8 mouse cellular contexts compared by ENCODE assay signal in genomic region chr16:96468698-96469097, GRCm38 (mm10). TPM values are rescaled to one million over a fixed set of nuclear protein-coding genes. Genes with fewer than 3 reads are reported as not detected.
A peak's percentile ranks its signal among the peaks of the same experiment; 100 is the strongest.
DNase-seq lines count a peak whose midpoint lies in the region; ATAC-seq lines count a peak whose summit lies in the region.
"Had no signal": no experiment of that assay in that cellular context is flagged by ENCODE, and none has a peak within 500 bp of the region (broad histone marks: within the 10 kb centered on the region; RNA-seq: fewer than 3 reads in every experiment).

No protein-coding gene starts in this region.

- no peak overlapping the region for H3K27ac ChIP-seq in midbrain, embryonic 13.5 days

- peak; percentile 94 for DNase-seq in MN1 (ENCODE audit: low spot score)
- peak; percentile 33 for DNase-seq in Muller cell, postnatal 12 days (ENCODE audit: inconsistent ontology term)
- peak; percentile 60 to 63 for DNase-seq in frontal cortex, postnatal 14 days (ENCODE audit: low spot score in 2 of 2)
- peak; percentile 66 to 77 for DNase-seq in kidney, postnatal 4 days
- no peak for DNase-seq in thymus, postnatal 0 days (ENCODE audit: low spot score)
- no peak for DNase-seq in spleen, postnatal 14 days (ENCODE audit: low spot score in 2 of 2)

- peaks cover 26% of the 10 kb centered on the region for H3K4me1 ChIP-seq in midbrain, embryonic 13.5 days (replicated peaks)

- peak overlapping the region; percentile 48 for H3K4me2 ChIP-seq in midbrain, embryonic 13.5 days (replicated peaks)

- peak; percentile 82 for ATAC-seq in midbrain, embryonic 13.5 days

- no peaks in the 10 kb centered on the region for H3K36me3 ChIP-seq in midbrain, embryonic 13.5 days

- WGBS in midbrain, embryonic 13.5 days = 78% methylated on average over 4 of the region's 4 CpGs

- H3K4me3 ChIP-seq in midbrain, embryonic 13.5 days (replicated peaks) = no peak overlapping the region

- H3K27me3 ChIP-seq in midbrain, embryonic 13.5 days = no peaks in the 10 kb centered on the region; the same call in 1 of the 2 replicates

- H3K9me3 ChIP-seq in midbrain, embryonic 13.5 days = no peaks in the 10 kb centered on the region

- H3K9ac ChIP-seq in midbrain, embryonic 13.5 days (replicated peaks) = no peak overlapping the region

RNA-seq across cellular contexts. Expression of gene Pcp4, which starts 1.3 kb away (rescaled TPM):
- 177 and 218 TPM in 2 replicates for polyA plus RNA-seq in midbrain, embryonic 13.5 days (2015; fragmentation: Nextera tagmentation; extraction: Ambion mirVana)
- polyA plus RNA-seq in thymus, postnatal 0 days (2015; fragmentation: Nextera tagmentation; extraction: Ambion mirVana) = 4.5 and 6.4 TPM in 2 replicates

RNA-seq across cellular contexts. Expression of gene Itgb2l, which starts 25.3 kb away (rescaled TPM):
- 0.12 TPM in 1 of 2 replicates, not detected in the other for polyA plus RNA-seq in midbrain, embryonic 13.5 days (2015; fragmentation: Nextera tagmentation; extraction: Ambion mirVana)
- polyA plus RNA-seq in thymus, postnatal 0 days (2015; fragmentation: Nextera tagmentation; extraction: Ambion mirVana) = 0.15 and 0.25 TPM in 2 replicates
- polyA plus RNA-seq: neural tube, embryonic 11.5 days had no signal

Comparison
In these comparisons a context has a peak if more than half of its experiments do, and no peak if none do; other contexts are left out.
1. DNase-seq: peak in MN1 (single experiment), Muller cell, postnatal 12 days (single experiment), frontal cortex, postnatal 14 days (2 of 2) and kidney, postnatal 4 days (2 of 2); none in thymus, postnatal 0 days (single experiment) and spleen, postnatal 14 days (0 of 2).
2. RNA of gene Pcp4, which starts 1.3 kb away (polyA plus RNA-seq): 177 to 218 TPM in midbrain, embryonic 13.5 days; 4.5 to 6.4 TPM in thymus, postnatal 0 days; every median in the first group is over 10 times any median in the second.